Mouse (Mus musculus) neural tube, embryonic 15.5 days (tissue): Measurements from ENCODE around the gene Serpina3a. TPM values are rescaled to one million over a fixed set of nuclear protein-coding genes. Genes with fewer than 3 reads are reported as not detected.

Source experiments
- ATAC-seq: fragments of 200-750 bp; cut with Nextera tagmentation; 2 replicates; pipeline ENCODE4 v1.8.0; 2017; ENCODE audit warnings: mild to moderate bottlenecking, moderate TSS enrichment, moderate library complexity; ENCODE audit not compliant: low FRiP score
- H3K27ac ChIP-seq: fragments of 300-500 bp; sonication (generic); replicated peaks from 2 replicates; pipeline ENCODE4 v1.5.1; 2015; ENCODE audit warnings: mild to moderate bottlenecking, inconsistent platforms
- H3K27me3 ChIP-seq: fragments of 300-500 bp; sonication (generic); replicated peaks from 2 replicates; pipeline ENCODE4 v1.6.1; 2015; ENCODE audit warnings: inconsistent platforms
- H3K36me3 ChIP-seq: fragments of 300-500 bp; sonication (generic); 2 replicates; pipeline ENCODE4 v1.6.1; 2015; ENCODE audit warnings: inconsistent platforms
- H3K4me1 ChIP-seq: fragments of 300-500 bp; sonication (generic); 2 replicates; pipeline ENCODE4 v1.6.1; 2015; ENCODE audit warnings: inconsistent platforms
- H3K4me2 ChIP-seq: fragments of 300-500 bp; sonication (generic); 2 replicates; pipeline ENCODE4 v1.6.1; 2015; ENCODE audit warnings: inconsistent platforms, mild to moderate bottlenecking, moderate library complexity
- H3K4me3 ChIP-seq: fragments of 300-500 bp; sonication (generic); replicated peaks from 2 replicates; pipeline ENCODE4 v1.5.1; 2015; ENCODE audit warnings: mild to moderate bottlenecking, inconsistent platforms
- H3K9ac ChIP-seq: fragments of 300-500 bp; sonication (generic); replicated peaks from 2 replicates; pipeline ENCODE4 v1.6.1; 2015; ENCODE audit warnings: mild to moderate bottlenecking, inconsistent platforms
- H3K9me3 ChIP-seq: fragments of 300-500 bp; sonication (generic); replicated peaks from 2 replicates; pipeline ENCODE4 v1.6.1; 2016; ENCODE audit warnings: inconsistent platforms
- WGBS: fragments of 180-500 bp; shearing (Covaris S2); methylation state at CpG from one replicate; pipeline ENCODE4 v1.1.7; 2015; ENCODE audit warnings: mixed read lengths; 5-methylcytosine and 5-hydroxymethylcytosine counted together
- polyA plus RNA-seq: library from polyadenylated mRNA; unstranded; fragments of >200 nt; fragmentation: Nextera tagmentation; extraction: Ambion mirVana; gene quantifications from 2 replicates; pipeline ENCODE4 v1.2.1, GENCODE M21; 2015

Serpina3a gene
- polyA plus RNA-seq, 1 experiment from 2014 or later = not detected

DNA sequence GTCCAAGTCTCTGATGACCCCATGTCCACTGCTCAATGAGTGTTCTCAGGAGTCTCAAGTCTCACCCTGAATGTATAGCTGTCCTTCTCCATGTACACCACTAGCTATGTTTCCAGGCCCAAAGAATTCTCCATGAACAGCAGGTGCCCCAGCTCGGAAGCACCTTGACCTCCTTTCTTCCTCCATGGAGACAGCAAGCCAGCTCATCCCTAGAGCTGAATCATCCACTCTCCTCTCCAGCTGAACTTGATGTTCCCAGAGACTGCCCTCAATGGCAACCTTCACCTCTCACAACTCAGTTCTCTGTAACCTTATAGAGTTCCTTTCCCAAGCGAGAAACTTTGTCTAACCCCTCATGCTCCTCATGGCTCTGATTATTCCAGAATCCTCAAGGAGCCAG is 33.0 kb downstream of the Serpina3a start:
- no peak overlapping the region for H3K4me3 ChIP-seq
- no peak for ATAC-seq

DNA sequence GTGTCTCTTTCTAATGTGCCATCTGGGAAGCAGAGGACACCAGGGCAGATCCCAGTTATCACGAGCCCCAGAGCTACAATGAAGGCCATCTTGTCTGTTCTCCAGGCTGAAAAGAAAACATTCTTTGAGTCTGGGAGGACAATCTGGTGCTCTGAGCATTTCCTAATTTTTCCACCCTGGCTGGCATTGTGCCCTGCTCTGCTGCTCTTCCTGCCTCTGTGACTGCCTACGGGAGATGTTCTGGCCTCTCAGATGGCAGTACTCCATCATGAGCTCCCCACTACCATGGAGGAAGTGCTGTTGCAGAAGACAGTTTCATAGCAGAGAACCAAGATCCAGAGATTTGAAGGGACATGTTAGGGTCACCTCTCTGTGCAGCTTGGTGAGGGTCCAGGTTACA is 39.5 kb downstream of the Serpina3a start:
- H3K4me1 ChIP-seq = no peaks in the 10 kb centered on the region
- 85% methylated on average over 2 of the region's 2 CpGs for WGBS

More for the DNA sequence above, 33.0 kb downstream of the Serpina3a start:
- Histone ChIP-seq H3K4me1 (no peaks in the 10 kb centered on the region), H3K9me3 (no peaks in the 10 kb centered on the region), H3K27me3 (no peaks in the 10 kb centered on the region), H3K9ac (no peak overlapping the region), H3K4me2 (no peak overlapping the region), H3K36me3 (no peaks in the 10 kb centered on the region), H3K27ac (no peak overlapping the region)
- 85% methylated on average over 2 of the region's 2 CpGs for WGBS

DNA sequence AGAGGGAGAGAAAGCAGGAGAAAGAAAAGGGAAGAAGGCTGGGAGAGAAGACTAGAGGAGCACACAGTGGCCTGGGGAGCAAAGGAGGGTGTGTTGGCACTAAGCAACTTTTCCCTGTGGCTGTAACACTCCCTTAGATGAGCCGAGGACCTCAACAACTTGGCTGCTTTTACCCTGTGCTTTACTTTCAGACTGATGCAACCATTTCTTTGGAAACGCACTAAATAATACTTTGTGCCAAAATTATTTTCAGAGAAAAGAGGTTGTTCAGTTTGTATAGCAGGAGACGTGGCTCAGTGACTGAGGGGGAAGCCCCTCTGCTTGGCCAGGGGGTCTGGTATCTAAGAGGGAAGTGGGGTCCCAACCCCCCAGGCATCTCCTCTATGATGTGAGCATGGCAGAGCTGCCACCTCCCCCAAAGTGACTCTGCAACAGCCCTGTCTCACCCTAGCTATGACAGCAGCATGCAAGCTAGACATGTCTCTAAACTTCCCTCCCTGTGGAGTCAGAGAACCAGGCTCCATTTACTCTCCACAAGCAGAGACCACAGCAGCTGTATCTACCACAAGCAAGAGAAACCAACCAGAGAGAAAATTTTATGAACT is 40.6 kb downstream of the Serpina3a start:
- no peaks in the 10 kb centered on the region for H3K9me3 ChIP-seq
- no peak for ATAC-seq
- no peak overlapping the region for H3K4me2 ChIP-seq
- no peak overlapping the region for H3K9ac ChIP-seq
- no peak overlapping the region for H3K4me3 ChIP-seq
- no peak overlapping the region for H3K27ac ChIP-seq
- H3K36me3 ChIP-seq = no peaks in the 10 kb centered on the region
- H3K27me3 ChIP-seq = no peaks in the 10 kb centered on the region
- 83% methylated on average over 3 of the region's 3 CpGs for WGBS
- no peaks in the 10 kb centered on the region for H3K4me1 ChIP-seq

More for the DNA sequence above, 39.5 kb downstream of the Serpina3a start:
- no peaks in the 10 kb centered on the region for H3K36me3 ChIP-seq
- H3K27ac ChIP-seq = no peak overlapping the region
- H3K9me3 ChIP-seq = no peaks in the 10 kb centered on the region
- no peak overlapping the region for H3K4me3 ChIP-seq
- no peak for ATAC-seq
- no peak overlapping the region for H3K4me2 ChIP-seq
- no peaks in the 10 kb centered on the region for H3K27me3 ChIP-seq
- no peak overlapping the region for H3K9ac ChIP-seq

DNA sequence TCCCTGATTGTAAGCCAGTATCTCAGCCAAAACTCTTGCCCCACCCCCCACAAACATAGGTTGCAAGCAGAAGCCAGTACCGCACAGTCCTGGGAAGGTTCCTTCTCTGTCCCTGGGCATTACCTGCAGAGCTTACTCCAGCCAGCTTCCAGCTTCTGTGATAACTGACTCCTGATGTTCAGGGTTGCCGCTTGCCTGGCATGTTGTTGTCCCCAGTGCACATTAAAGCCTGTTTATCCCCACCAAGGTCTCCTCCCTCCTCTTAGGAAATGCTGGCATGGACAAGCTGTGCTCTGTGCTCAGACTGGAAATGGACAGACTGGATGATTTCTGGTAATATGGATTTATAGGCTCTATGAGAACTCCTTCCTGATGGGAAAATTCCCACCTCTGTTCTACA is 41.1 kb downstream of the Serpina3a start, which contains the start of gene Serpina3c:
TSS of gene Serpina3c (minus strand) at position 215 of the 400 bp plus-strand sequence.
- Histone ChIP-seq H3K27ac (no peak within 1 kb of the TSS), H3K9me3 (no peaks in the 10 kb centered on the region), H3K4me3 (no peak within 1 kb of the TSS), H3K36me3 (no peaks in the 10 kb centered on the region), H3K27me3 (no peaks in the 10 kb centered on the region), H3K4me1 (no peaks in the 10 kb centered on the region), H3K4me2 (no peak within 1 kb of the TSS), H3K9ac (no peak within 1 kb of the TSS)
- 92% methylated on average over 2 of the region's 2 CpGs for WGBS
- no peak for ATAC-seq

Other genes with a start within 250 kb of the Serpina3a start
- gene Serpina1a, start 249.2 kb upstream of the Serpina3a start, polyA plus RNA-seq = 0.13 and 3.6 TPM in 2 replicates
- 0.13 and 2.2 TPM in 2 replicates for gene Serpina1c, start 207.8 kb upstream of the Serpina3a start, polyA plus RNA-seq
- 0.24 and 0.32 TPM in 2 replicates for gene Serpina1e, start 153.7 kb upstream of the Serpina3a start, polyA plus RNA-seq
- gene Serpina11, start 122.8 kb upstream of the Serpina3a start, polyA plus RNA-seq = not detected in 2 replicates
- 0.73 TPM in 1 of 2 replicates, not detected in the other for gene Serpina9, start 99.0 kb upstream of the Serpina3a start, polyA plus RNA-seq
- not detected in 2 replicates for gene Serpina12, start 68.3 kb upstream of the Serpina3a start, polyA plus RNA-seq
- not detected in 2 replicates for gene Serpina5, start 11.6 kb upstream of the Serpina3a start, polyA plus RNA-seq
- gene Serpina3b, start 15.3 kb downstream of the Serpina3a start, polyA plus RNA-seq = not detected in 2 replicates
- gene Serpina3c, start 41.1 kb downstream of the Serpina3a start, polyA plus RNA-seq = not detected in 2 replicates
- gene Serpina3f, start 101.8 kb downstream of the Serpina3a start, polyA plus RNA-seq = 0.10 and 0.40 TPM in 2 replicates
- gene Serpina3g, start 123.5 kb downstream of the Serpina3a start, polyA plus RNA-seq = 3.8 and 17.8 TPM in 2 replicates
- 0.23 and 4.6 TPM in 2 replicates for gene Serpina3i, start 150.4 kb downstream of the Serpina3a start, polyA plus RNA-seq
- gene Serpina3j, start 201.8 kb downstream of the Serpina3a start, polyA plus RNA-seq = 0.34 TPM in 1 of 2 replicates, not detected in the other
- not detected in 2 replicates for gene Serpina3k, start 225.8 kb downstream of the Serpina3a start, polyA plus RNA-seq
- not detected in 2 replicates for gene Serpina3m, start 225.8 kb downstream of the Serpina3a start, polyA plus RNA-seq